Mouse (Mus musculus): ENCODE measurements around the gene Ifitm3. TPM values are rescaled to one million over a fixed set of nuclear protein-coding genes. Genes with fewer than 3 reads are reported as not detected.

The Ifitm3 gene
- polyA plus RNA-seq, 1 experiment from 2014 or later, result 43.1 TPM

Other genes with a start within 250 kb of the Ifitm3 start
- gene Cyp2e1, start 247.0 kb downstream of the Ifitm3 start, polyA plus RNA-seq (2015; fragmentation: Nextera tagmentation; extraction: Ambion mirVana), result not detected in 2 replicates
- gene Syce1, start 222.9 kb downstream of the Ifitm3 start, polyA plus RNA-seq (2015; fragmentation: Nextera tagmentation; extraction: Ambion mirVana), result 0.60 and 0.89 TPM in 2 replicates
- gene Zfp941, start 188.6 kb downstream of the Ifitm3 start, polyA plus RNA-seq (2015; fragmentation: Nextera tagmentation; extraction: Ambion mirVana), result 28.8 and 32.3 TPM in 2 replicates
- gene Urah, start 175.8 kb downstream of the Ifitm3 start, polyA plus RNA-seq (2015; fragmentation: Nextera tagmentation; extraction: Ambion mirVana), result not detected in 2 replicates
- not detected in 2 replicates for gene Scgb1c1, start 165.2 kb downstream of the Ifitm3 start, polyA plus RNA-seq (2015; fragmentation: Nextera tagmentation; extraction: Ambion mirVana)
- gene Odf3, start 163.0 kb downstream of the Ifitm3 start, polyA plus RNA-seq (2015; fragmentation: Nextera tagmentation; extraction: Ambion mirVana), result 0.21 and 0.29 TPM in 2 replicates
- gene Gm45785, start 154.4 kb downstream of the Ifitm3 start, polyA plus RNA-seq (2015; fragmentation: Nextera tagmentation; extraction: Ambion mirVana), result 0.19 TPM in 1 of 2 replicates, not detected in the other
- 110 and 112 TPM in 2 replicates for gene Ric8a, start 153.8 kb downstream of the Ifitm3 start, polyA plus RNA-seq (2015; fragmentation: Nextera tagmentation; extraction: Ambion mirVana)
- 37.5 and 47.5 TPM in 2 replicates for gene Bet1l, start 153.2 kb downstream of the Ifitm3 start, polyA plus RNA-seq (2015; fragmentation: Nextera tagmentation; extraction: Ambion mirVana)
- gene Psmd13, start 128.8 kb downstream of the Ifitm3 start, polyA plus RNA-seq (2015; fragmentation: Nextera tagmentation; extraction: Ambion mirVana), result 259 and 260 TPM in 2 replicates
- gene Sirt3, start 128.5 kb downstream of the Ifitm3 start, polyA plus RNA-seq (2015; fragmentation: Nextera tagmentation; extraction: Ambion mirVana), result 60.8 and 70.6 TPM in 2 replicates
- gene Cox8b, start 110.3 kb downstream of the Ifitm3 start, polyA plus RNA-seq (2015; fragmentation: Nextera tagmentation; extraction: Ambion mirVana), result 2.0 TPM in 1 of 2 replicates, not detected in the other
- 0.65 and 0.75 TPM in 2 replicates for gene Nlrp6, start 89.9 kb downstream of the Ifitm3 start, polyA plus RNA-seq (2015; fragmentation: Nextera tagmentation; extraction: Ambion mirVana)
- 8.3 and 10.4 TPM in 2 replicates for gene Pgghg, start 69.4 kb downstream of the Ifitm3 start, polyA plus RNA-seq (2015; fragmentation: Nextera tagmentation; extraction: Ambion mirVana)
- gene Ifitm5, start 60.5 kb downstream of the Ifitm3 start, polyA plus RNA-seq (2015; fragmentation: Nextera tagmentation; extraction: Ambion mirVana), result 0.49 and 1.7 TPM in 2 replicates
- not detected in 2 replicates for gene Gm45717, start 54.8 kb downstream of the Ifitm3 start, polyA plus RNA-seq (2015; fragmentation: Nextera tagmentation; extraction: Ambion mirVana)
- 182 and 202 TPM in 2 replicates for gene Ifitm2, start 54.8 kb downstream of the Ifitm3 start, polyA plus RNA-seq (2015; fragmentation: Nextera tagmentation; extraction: Ambion mirVana)
- gene Ifitm1, start 43.5 kb downstream of the Ifitm3 start, polyA plus RNA-seq (2015; fragmentation: Nextera tagmentation; extraction: Ambion mirVana), result 15.2 and 19.4 TPM in 2 replicates
- 0.83 and 1.3 TPM in 2 replicates for gene Ifitm6, start 7.2 kb upstream of the Ifitm3 start, polyA plus RNA-seq (2015; fragmentation: Nextera tagmentation; extraction: Ambion mirVana)
- not detected in 2 replicates for gene Gm17387, start 18.4 kb upstream of the Ifitm3 start, polyA plus RNA-seq (2015; fragmentation: Nextera tagmentation; extraction: Ambion mirVana)
- gene B4galnt4, start 50.3 kb upstream of the Ifitm3 start, polyA plus RNA-seq (2015; fragmentation: Nextera tagmentation; extraction: Ambion mirVana), result 53.3 and 55.0 TPM in 2 replicates
- 0.31 and 0.32 TPM in 2 replicates for gene Pkp3, start 67.4 kb upstream of the Ifitm3 start, polyA plus RNA-seq (2015; fragmentation: Nextera tagmentation; extraction: Ambion mirVana)
- gene Sigirr, start 89.8 kb upstream of the Ifitm3 start, polyA plus RNA-seq (2015; fragmentation: Nextera tagmentation; extraction: Ambion mirVana), result 3.2 and 3.3 TPM in 2 replicates
- 0.49 and 0.80 TPM in 2 replicates for gene Ano9, start 107.0 kb upstream of the Ifitm3 start, polyA plus RNA-seq (2015; fragmentation: Nextera tagmentation; extraction: Ambion mirVana)
- 82.8 and 95.8 TPM in 2 replicates for gene Ptdss2, start 111.6 kb upstream of the Ifitm3 start, polyA plus RNA-seq (2015; fragmentation: Nextera tagmentation; extraction: Ambion mirVana)
- gene Rnh1, start 162.1 kb upstream of the Ifitm3 start, polyA plus RNA-seq (2015; fragmentation: Nextera tagmentation; extraction: Ambion mirVana), result 53.6 and 54.1 TPM in 2 replicates
- 93.2 and 132 TPM in 2 replicates for gene Hras, start 183.2 kb upstream of the Ifitm3 start, polyA plus RNA-seq (2015; fragmentation: Nextera tagmentation; extraction: Ambion mirVana)
- gene Lrrc56, start 183.4 kb upstream of the Ifitm3 start, polyA plus RNA-seq (2015; fragmentation: Nextera tagmentation; extraction: Ambion mirVana), result 10.1 and 10.4 TPM in 2 replicates
- 0.35 and 0.89 TPM in 2 replicates for gene Lmntd2, start 203.3 kb upstream of the Ifitm3 start, polyA plus RNA-seq (2015; fragmentation: Nextera tagmentation; extraction: Ambion mirVana)
- 22.8 and 25.9 TPM in 2 replicates for gene Rassf7, start 205.1 kb upstream of the Ifitm3 start, polyA plus RNA-seq (2015; fragmentation: Nextera tagmentation; extraction: Ambion mirVana)
- 57.1 and 67.4 TPM in 2 replicates for gene Phrf1, start 218.0 kb upstream of the Ifitm3 start, polyA plus RNA-seq (2015; fragmentation: Nextera tagmentation; extraction: Ambion mirVana)

Measured in hindbrain, embryonic 16.5 days (tissue).